Mouse (Mus musculus) CH12.LX (cell line): ENCODE measurements at regions not wholly inside any gene's neighbourhood (a gene's known extent, or its start where the extent isn't known, plus 50 kb on each side); places are given as distances from the start of the nearest gene placed in this dataset.

Experiments used
- CTCF ChIP-seq, 2 experiments: IDR thresholded peaks in 1 of 2; conservative IDR thresholded peaks in 1 of 2; 2 replicates each; pipeline ENCODE4 v1.5.1; 2011 to 2012; ENCODE audit warnings: low read depth in 2 of 2, low read length in 2 of 2, improper control_type of control experiment in 1 of 2, inconsistent platforms in 1 of 2, mild to moderate bottlenecking in 1 of 2, moderate library complexity in 1 of 2
- EP300 ChIP-seq: IDR thresholded peaks from 2 replicates; pipeline ENCODE4 v1.6.1; 2011; ENCODE audit warnings: low read length, improper control_type of control experiment

GRCm38 (mm10) chr10:84294422-84294821 lies 146.0 kb downstream of the Nuak1 start:
- TF ChIP-seq EP300 (no peak), CTCF (conservative IDR thresholded peaks at IDR 0.05 in 1 of 2, IDR thresholded peaks at IDR 0.05 in 1 of 2; ENCODE audit: low read depth in 2 of 2, low read length in 2 of 2) (no peak)
